In genomic region chr7:66257232-66257631, GRCm38 (mm10) we compare ENCODE assay signal across 22 mouse cellular contexts.
A peak's percentile ranks its signal among the peaks of the same experiment; 100 is the strongest.
DNase-seq lines count a peak whose midpoint lies in the region; ATAC-seq and TF ChIP-seq lines count a peak whose summit lies in the region.
"Had no signal": no experiment of that assay in that cellular context is flagged by ENCODE, and none has a peak within 500 bp of the region (broad histone marks: within the 10 kb centered on the region; RNA-seq: fewer than 3 reads in every experiment).

No protein-coding gene starts in this region.

- no peak for ATAC-seq in liver, postnatal 0 days
- ATAC-seq in liver, embryonic 12.5 days, result no peak
- ATAC-seq: forebrain, embryonic 15.5 days had no signal

- H3K4me3 ChIP-seq in heart, embryonic 10.5 days, result no peak overlapping the region
- H3K4me3 ChIP-seq in liver, postnatal 0 days (ENCODE audit: low read depth, low read length), result no peak overlapping the region
- H3K4me3 ChIP-seq in liver, embryonic 12.5 days, result no peak overlapping the region
- H3K4me3 ChIP-seq: embryonic facial prominence, embryonic 13.5 days; forebrain, embryonic 15.5 days; heart, adult 2 months; limb, embryonic 15.5 days; midbrain, embryonic 10.5 days had no signal

- H3K4me1 ChIP-seq in heart, embryonic 10.5 days, result peaks cover 46% of the 10 kb centered on the region
- H3K4me1 ChIP-seq in liver, postnatal 0 days (ENCODE audit: insufficient read depth), result peaks cover 3% of the 10 kb centered on the region; the same call in 1 of the 2 replicates
- H3K4me1 ChIP-seq in liver, embryonic 12.5 days, result peaks cover 44% of the 10 kb centered on the region
- H3K4me1 ChIP-seq: forebrain, embryonic 15.5 days had no signal

- no peak overlapping the region for H3K9ac ChIP-seq in liver, postnatal 0 days (replicated peaks)
- H3K9ac ChIP-seq in liver, embryonic 12.5 days, result no peak overlapping the region
- H3K9ac ChIP-seq: embryonic facial prominence, embryonic 13.5 days; forebrain, embryonic 15.5 days; limb, embryonic 15.5 days had no signal

- peaks cover 12% of the 10 kb centered on the region for H3K36me3 ChIP-seq in heart, embryonic 10.5 days
- H3K36me3 ChIP-seq in liver, postnatal 0 days (replicated peaks; ENCODE audit: insufficient read depth, low read length), result 0 out of 2 replicates have a peak, but pooled peaks cover 6% of the 10 kb centered on the region
- peaks cover 12% of the 10 kb centered on the region for H3K36me3 ChIP-seq in liver, embryonic 12.5 days
- H3K36me3 ChIP-seq: forebrain, embryonic 15.5 days; midbrain, embryonic 10.5 days had no signal

- TF ChIP-seq EP300 in liver, postnatal 0 days (IDR thresholded peaks at IDR 0.05; ENCODE audit: low read depth), result no peak

- no peak overlapping the region for H3K4me2 ChIP-seq in liver, postnatal 0 days (ENCODE audit: low read depth, low read length)
- no peak overlapping the region for H3K4me2 ChIP-seq in liver, embryonic 12.5 days
- H3K4me2 ChIP-seq: embryonic facial prominence, embryonic 13.5 days; forebrain, embryonic 15.5 days; limb, embryonic 15.5 days had no signal

- H3K9me3 ChIP-seq in heart, embryonic 10.5 days, result no peaks in the 10 kb centered on the region
- H3K9me3 ChIP-seq in liver, postnatal 0 days (ENCODE audit: low read length), result no peaks in the 10 kb centered on the region
- no peaks in the 10 kb centered on the region for H3K9me3 ChIP-seq in liver, embryonic 12.5 days (replicated peaks)
- H3K9me3 ChIP-seq: embryonic facial prominence, embryonic 13.5 days; forebrain, embryonic 15.5 days; limb, embryonic 15.5 days; midbrain, embryonic 10.5 days had no signal

- TF ChIP-seq CTCF in liver, postnatal 0 days (IDR thresholded peaks at IDR 0.05; ENCODE audit: low read depth), result no peak

- no peak for DNase-seq in heart, embryonic 10.5 days (ENCODE audit: low spot score)
- DNase-seq in heart, adult 9 months (ENCODE audit: low spot score in 2 of 2), result no peak
- DNase-seq in liver, postnatal 0 days, result no peak
- DNase-seq in testis, postnatal 10 days (ENCODE audit: low spot score), result peak; percentile 32
- DNase-seq in testis, postnatal 14 days (ENCODE audit: low spot score), result no peak
- DNase-seq in lung, postnatal 36 days, result peak; percentile 27
- no peak for DNase-seq in left cerebral cortex, adult 9 months (ENCODE audit: low spot score in 2 of 2)
- DNase-seq: adrenal gland, postnatal 36 days; B cell, adult 2 months; cerebellum, adult 11-12 months; cerebellum, postnatal 14 days; kidney, adult 18-20 months; layer of hippocampus, postnatal 36 days; right cerebral cortex, adult 18-20 months; thymus, adult 18-20 months had no signal

- 0 out of 2 replicates have a peak, but pooled peaks cover 3% of the 10 kb centered on the region for H3K27me3 ChIP-seq in heart, embryonic 10.5 days (ENCODE audit: insufficient read depth, poor library complexity, severe bottlenecking)
- no peaks in the 10 kb centered on the region for H3K27me3 ChIP-seq in liver, postnatal 0 days (ENCODE audit: insufficient read depth, low read length)
- no peaks in the 10 kb centered on the region for H3K27me3 ChIP-seq in liver, embryonic 12.5 days (replicated peaks)
- H3K27me3 ChIP-seq: embryonic facial prominence, embryonic 13.5 days; forebrain, embryonic 15.5 days; limb, embryonic 15.5 days had no signal

- peak overlapping the region; percentile 14; the same call in 1 of the 2 replicates for H3K27ac ChIP-seq in heart, embryonic 10.5 days
- peak overlapping the region; percentile 31; the same call in 1 of the 2 replicates for H3K27ac ChIP-seq in liver, postnatal 0 days (ENCODE audit: low read depth)
- H3K27ac ChIP-seq in liver, embryonic 12.5 days, result no peak overlapping the region
- H3K27ac ChIP-seq: forebrain, embryonic 15.5 days; heart, adult 2 months; limb, embryonic 15.5 days; macrophage; midbrain, embryonic 10.5 days had no signal

- 87% methylated on average over 5 of the region's 5 CpGs for WGBS in heart, embryonic 10.5 days
- WGBS in liver, postnatal 0 days (ENCODE audit: insufficient replicate concordance), result 86% methylated on average over 5 of the region's 5 CpGs
- WGBS in liver, embryonic 12.5 days (ENCODE audit: insufficient replicate concordance), result 78% methylated on average over 5 of the region's 5 CpGs

Comparison
In these comparisons a context has a peak if more than half of its experiments do, and no peak if none do; other contexts are left out.
1. DNase-seq: peak in testis, postnatal 10 days (single experiment) and lung, postnatal 36 days (single experiment); none in heart, embryonic 10.5 days (single experiment), heart, adult 9 months (0 of 2), liver, postnatal 0 days (single experiment), testis, postnatal 14 days (single experiment) and left cerebral cortex, adult 9 months (0 of 2).